In the genomic region with DNA sequence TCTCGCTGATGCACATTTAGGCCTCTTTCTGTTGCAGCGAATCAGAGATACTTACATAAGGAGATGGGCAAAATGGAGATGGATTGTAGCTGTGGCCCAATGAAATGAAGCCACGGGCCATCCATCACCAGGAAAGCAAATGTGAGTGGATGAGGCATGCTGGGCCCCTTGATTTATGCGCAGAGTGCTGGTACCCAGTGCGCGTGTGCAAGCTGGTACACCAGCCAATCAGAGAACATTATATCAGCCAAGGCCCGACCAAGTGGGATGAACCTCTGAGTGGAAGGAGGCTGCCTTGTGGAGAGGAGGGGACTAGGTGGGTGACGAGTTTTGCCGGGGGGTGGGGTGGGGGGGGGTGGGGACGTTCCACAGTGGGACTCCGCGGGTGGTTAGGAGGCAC, we compare ENCODE assay signal across 8 mouse cellular contexts. TPM values are rescaled to one million over a fixed set of nuclear protein-coding genes. Genes with fewer than 3 reads are reported as not detected.
DNase-seq lines count a peak whose midpoint lies in the region; ATAC-seq and TF ChIP-seq lines count a peak whose summit lies in the region.
"Not testable (repeated sequence)": the region's sequence is repeated elsewhere in the genome, so short reads cannot be mapped to it uniquely, and the experiment has no call there.

Gene Xlr3b, plus strand, starts transcription at position 274 of the 400 bp plus-strand sequence.

- not testable (repeated sequence) for TF ChIP-seq CTCF in gastrocnemius, adult 2 months (IDR thresholded peaks at IDR 0.05)

- ATAC-seq in megakaryocyte-erythroid progenitor cell, adult 5-6 weeks (replicated peaks; ENCODE audit: low FRiP score, low TSS enrichment, poor library complexity, severe bottlenecking) = 0 out of 2 replicates have a peak, but pooled peaks have one; percentile 44
- ATAC-seq in neutrophil, adult 5-6 weeks (ENCODE audit: extremely low read depth, insufficient number of reproducible peaks, low FRiP score, poor library complexity, severe bottlenecking) = not testable (repeated sequence)

- peak; percentile 5 for DNase-seq in ZHBTc4 (ENCODE audit: low read depth, low spot score)
- DNase-seq in embryo, embryonic 10.5 days (ENCODE audit: low spot score) = peak; percentile 0
- DNase-seq in gastrocnemius, adult 2 months = peak; percentile 44
- DNase-seq in induced T-regulatory cell, adult 2 months (ENCODE audit: low read depth) = peak; percentile 24
- DNase-seq in left cerebral cortex, adult 11 months (ENCODE audit: low spot score) = peak; percentile 8
- peak; percentile 5 for DNase-seq in urinary bladder, postnatal 14 days (ENCODE audit: low spot score)

- H3K27ac ChIP-seq in gastrocnemius, adult 2 months = not testable (repeated sequence)

- H3K4me3 ChIP-seq in gastrocnemius, adult 2 months = not testable (repeated sequence)

- intact Hi-C loops in gastrocnemius, adult 2 months (cut with DNase I) = not testable (repeated sequence)

RNA-seq across cellular contexts. Expression of gene Xlr3b, which starts in this region (rescaled TPM):
- total RNA-seq in gastrocnemius, adult 2 months (2021) = 1 to 10 TPM in 1 of 2 experiments, under 1 TPM in 1; 0.17 to 4.8 TPM
- 4.8 and 10.8 TPM in 2 replicates for total RNA-seq in megakaryocyte-erythroid progenitor cell, adult 5-6 weeks (2014; fragmentation: Nextera tagmentation)
- 4.2 and 4.4 TPM in 2 replicates for total RNA-seq in megakaryocyte-erythroid progenitor cell, adult 5-6 weeks (2017)
- 10.7 and 12.6 TPM in 2 replicates for total RNA-seq in neutrophil, adult 5-6 weeks (2017)
